Mouse (Mus musculus) liver, adult 2 months (tissue): Measurements from ENCODE around the gene Cep41.

Experiments used
- CTCF ChIP-seq: fragments of 200-500 bp; IDR thresholded peaks from 2 replicates; pipeline ENCODE4 v1.5.1; 2011; ENCODE audit warnings: low read depth, low read length, control low read depth
- POLR2A ChIP-seq: fragments of 200-500 bp; IDR thresholded peaks from 2 replicates; pipeline ENCODE4 v1.6.1; 2011; ENCODE audit warnings: low read length, control low read depth; ENCODE audit not compliant: insufficient read depth; ENCODE audit errors: extremely low read depth

DNA sequence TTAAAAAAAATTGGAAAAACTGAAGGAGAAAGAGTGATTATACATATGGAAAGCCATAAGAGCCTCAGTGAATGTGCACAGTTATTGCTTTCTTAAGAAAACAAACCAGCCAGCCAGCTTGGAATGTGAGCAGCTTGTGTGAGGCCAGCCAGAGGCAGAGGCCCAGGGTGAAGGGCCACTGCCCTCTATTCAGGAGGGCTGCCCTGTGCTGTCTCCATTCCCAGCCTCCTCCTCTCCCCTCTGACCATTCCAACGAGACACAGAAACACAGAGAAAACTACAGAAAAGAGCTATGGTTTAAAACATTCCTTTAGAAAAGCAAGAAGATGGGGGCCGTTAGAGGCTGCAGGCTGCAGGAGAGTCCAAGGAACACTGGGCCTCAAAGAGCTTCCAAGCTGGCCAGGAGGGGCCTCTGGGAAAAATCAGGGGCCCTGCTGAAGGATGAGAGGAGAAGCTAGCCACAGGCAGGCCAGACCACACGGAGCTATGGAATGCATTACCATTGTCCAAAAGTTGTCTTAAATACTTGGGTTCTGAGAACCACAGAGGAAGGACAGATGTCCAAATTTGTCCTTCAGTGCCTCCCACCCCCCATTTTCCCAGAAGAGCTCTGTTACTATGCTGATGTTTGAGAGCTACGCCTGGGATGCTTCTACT, 57.2 kb downstream of the Cep41 start:
- no peak for TF ChIP-seq CTCF
- no peak for TF ChIP-seq POLR2A
